Mouse (Mus musculus) embryo, embryonic 11 days (tissue): ENCODE data around the gene Fanci.

Experiments used
- DNase-seq: peaks from one replicate; pipeline ENCODE4 v3.0.0-alpha.2; 2015

Fanci gene

GRCm38 (mm10) chr7:79464776-79465420, 73.2 kb downstream of the Fanci start:
- DNase-seq = peak; percentile 42

DNA sequence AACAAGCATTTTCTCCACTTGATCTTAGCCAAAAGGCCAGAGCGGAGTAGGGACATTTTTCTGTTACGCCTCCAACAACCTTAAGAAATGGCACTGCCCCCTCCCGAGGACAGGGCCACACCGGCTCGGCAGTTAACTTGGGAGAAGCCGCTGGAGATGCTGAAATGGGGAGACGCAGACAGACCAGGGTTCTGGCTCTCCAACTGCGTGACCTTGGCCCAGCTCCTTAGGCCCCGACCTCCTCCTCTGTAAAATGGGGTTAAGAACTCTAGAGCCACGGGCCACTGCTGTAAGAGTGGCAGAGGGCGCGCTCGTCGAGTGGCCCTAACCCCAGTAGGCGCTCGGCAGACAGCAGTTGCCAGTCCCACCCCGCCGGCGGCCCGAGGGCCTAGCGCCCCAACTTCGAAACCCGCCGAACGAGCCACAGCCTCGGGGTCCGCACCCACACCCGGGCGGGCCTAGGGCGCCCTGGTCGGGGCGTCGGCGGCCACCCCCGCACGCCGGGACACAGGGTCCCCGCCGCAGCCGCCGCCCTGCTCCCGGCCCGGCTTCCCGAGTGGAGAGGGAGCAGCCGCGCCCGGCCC, 73.8 kb downstream of the Fanci start:
- peak; percentile 67 for DNase-seq

DNA sequence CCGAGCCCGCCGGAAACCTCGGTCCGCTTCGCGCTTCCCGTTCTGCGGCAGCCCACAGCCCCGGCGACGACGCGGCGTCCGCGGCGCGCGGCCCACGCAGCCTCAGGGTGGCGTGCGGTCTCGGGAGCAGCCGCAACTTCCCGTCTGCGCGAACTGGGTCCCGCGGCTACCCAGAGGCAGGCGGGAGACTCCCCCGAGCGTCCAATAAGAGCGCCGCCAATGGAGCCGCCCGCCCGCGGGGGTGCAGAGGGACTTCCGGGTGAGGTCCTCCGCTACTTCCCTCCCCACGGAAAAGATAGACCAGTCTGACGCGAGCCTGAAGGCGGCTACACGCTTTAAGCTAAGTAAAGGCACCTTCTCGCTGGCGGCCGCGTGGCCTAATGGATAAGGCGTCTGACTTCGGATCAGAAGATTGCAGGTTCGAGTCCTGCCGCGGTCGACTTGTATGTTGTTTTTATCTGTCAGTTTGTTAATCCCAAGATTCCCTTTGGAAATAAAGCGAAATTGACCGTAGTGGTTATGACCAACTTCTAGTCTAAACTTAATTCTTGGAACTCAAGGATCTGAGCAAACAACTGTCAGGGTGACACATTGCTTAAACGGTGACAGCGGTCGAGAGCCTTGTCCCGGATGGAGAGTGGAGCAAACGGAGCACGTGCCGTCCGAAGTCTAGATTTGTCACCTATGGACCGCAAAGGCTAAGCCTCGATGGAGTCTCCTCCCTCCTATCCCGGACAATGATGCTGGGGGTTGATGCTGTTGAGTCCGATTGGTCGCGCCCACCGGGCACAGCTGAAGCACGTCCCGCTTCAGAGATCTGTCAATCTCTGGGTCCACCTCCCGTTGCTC, 74.5 kb downstream of the Fanci start, which contains the start of gene Polg:
Gene Polg, minus strand, starts transcription at position 310 of the 849 bp plus-strand sequence.
- DNase-seq = peak; percentile 97

DNA sequence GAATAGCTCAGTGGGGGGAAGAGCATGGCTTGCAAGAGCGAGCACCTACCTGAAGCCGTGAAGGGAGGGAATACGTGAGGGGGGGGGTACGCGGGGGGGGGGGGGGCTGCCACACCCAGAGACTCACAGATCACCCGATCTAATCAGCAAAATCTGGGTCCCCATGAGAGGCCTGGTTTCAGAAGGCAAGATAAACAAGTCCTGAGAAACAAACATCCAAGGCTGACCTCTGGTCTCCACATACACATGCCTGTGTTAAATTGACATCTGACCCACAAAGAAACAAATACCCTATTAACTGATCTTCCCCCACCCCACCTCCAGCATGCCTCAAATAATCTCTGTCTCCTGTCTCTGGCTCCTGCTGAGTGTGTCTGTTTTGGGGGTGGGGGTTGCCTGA, 76.2 kb downstream of the Fanci start:
- DNase-seq = peak; percentile 14

- DNase-seq = no peak
Measured at GRCm38 (mm10) chr7:79468994-79469393, 77.3 kb downstream of the Fanci start.

DNA sequence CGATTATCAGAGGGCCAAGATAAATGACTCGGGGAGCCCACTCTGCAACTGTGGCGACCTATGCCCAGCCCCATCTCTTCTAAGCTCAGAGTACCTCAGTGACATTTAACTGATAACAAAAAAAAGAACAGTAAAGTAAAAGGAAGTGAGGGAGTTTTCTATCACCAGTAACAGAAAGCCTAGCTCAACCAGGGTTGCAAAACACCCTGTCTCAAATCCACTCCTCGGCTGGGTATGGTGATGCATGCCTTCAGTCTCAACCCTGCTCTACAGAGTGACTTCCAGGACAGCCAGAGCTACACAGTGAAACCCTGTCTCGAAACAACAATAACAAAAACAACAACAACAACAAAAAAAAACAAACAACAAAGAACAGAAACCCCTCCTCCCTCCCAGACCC, 78.0 kb downstream of the Fanci start:
- DNase-seq = no peak

DNA sequence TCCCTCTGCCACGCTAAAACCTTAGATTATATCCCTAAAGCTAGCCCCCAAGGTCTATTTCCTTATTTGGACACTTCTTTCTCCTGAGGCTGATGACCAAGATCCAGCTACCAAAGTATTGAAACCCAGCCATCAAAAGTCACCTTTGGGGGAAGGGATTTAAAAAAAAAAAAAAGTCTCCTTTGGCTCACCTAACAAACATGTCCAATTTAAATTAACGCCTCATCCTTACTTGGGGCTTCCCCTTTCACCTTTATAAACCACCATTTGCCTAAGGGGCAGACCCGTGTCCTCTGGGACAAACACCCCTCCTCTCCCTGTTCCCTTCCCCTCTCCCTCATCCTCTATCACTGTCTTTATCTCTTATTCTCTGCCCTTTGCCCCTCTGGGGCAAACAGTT, 79.0 kb downstream of the Fanci start:
- no peak for DNase-seq

- DNase-seq = no peak
Measured at GRCm38 (mm10) chr7:79471436-79471835, 79.7 kb downstream of the Fanci start.

DNA sequence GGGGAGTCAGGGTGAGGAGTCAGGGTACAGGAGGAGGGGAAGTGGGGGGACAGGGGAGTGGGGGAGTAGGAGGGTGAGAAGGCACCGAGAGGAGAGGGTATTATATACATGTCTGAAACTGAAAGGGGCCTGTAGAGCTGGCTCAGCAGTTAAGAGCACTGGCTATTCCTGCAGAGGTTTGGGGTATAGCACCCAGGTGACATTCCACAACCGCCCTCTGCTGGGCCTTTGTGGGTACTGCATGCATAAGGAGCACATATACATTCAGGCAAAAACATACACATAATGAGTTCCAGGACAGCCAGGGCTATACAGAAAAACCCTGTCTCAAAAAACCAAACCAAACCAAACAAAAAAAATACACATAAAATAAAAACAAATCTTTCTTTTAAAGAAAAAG, 81.1 kb downstream of the Fanci start:
- DNase-seq = no peak

GRCm38 (mm10) chr7:79473496-79474194, 81.9 kb downstream of the Fanci start:
- no peak for DNase-seq

- no peak for DNase-seq
Measured at GRCm38 (mm10) chr7:79474831-79475399, 83.2 kb downstream of the Fanci start.

DNA sequence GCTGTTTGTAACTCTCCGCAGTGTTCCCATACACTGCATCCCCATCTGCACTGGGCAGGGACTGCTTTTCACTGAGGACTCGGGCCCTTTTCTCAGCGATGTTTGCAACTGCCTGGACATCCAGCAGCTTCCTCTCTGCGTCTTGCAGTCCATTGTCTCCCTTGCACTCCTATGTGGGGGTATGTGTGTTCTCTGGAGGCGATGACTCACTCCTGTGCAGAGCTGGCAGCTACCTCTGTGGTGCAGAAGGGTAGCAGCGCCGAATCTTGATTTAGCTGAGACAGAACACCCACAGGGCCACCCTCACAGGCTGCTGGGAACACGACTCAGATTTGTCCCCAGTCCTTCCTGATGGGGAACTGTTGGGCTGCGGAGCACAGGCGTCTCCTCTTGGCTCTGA, 94.8 kb downstream of the Fanci start:
- DNase-seq = no peak

GRCm38 (mm10) chr7:79493915-79494314, 102.2 kb downstream of the Fanci start:
- DNase-seq = peak; percentile 78

- DNase-seq = peak; percentile 92
Measured at GRCm38 (mm10) chr7:79495988-79496815, 104.5 kb downstream of the Fanci start.

- peak; percentile 32 for DNase-seq
Measured at GRCm38 (mm10) chr7:79496816-79497328, 105.1 kb downstream of the Fanci start.

DNA sequence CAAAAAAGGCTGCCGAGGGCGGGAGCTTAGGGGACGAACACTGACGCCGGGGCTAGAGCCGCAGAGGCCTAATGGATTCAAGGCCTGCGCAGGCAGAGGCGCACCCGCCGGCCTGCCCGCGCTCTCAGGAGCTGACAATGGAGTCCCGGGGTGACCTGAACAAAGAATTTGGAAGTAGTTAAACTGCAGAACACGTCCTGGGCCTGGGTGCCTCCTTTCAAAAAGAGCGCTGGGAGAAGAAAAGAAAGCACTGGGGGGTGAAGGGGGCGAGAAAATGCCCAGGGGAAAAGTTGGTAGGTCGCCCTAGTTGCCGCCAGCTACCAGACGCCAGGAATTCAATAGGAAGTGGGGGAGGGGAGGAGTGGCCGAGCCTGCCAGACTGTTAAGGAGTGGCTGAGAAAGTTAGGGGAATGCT, 106.0 kb downstream of the Fanci start:
- DNase-seq = peak; percentile 83

GRCm38 (mm10) chr7:79498356-79498755, 106.6 kb downstream of the Fanci start:
- peak; percentile 2 for DNase-seq

GRCm38 (mm10) chr7:79498965-79499595, 107.4 kb downstream of the Fanci start:
- DNase-seq = peak; percentile 79
